22 mouse cellular contexts compared by ENCODE assay signal in genomic region chr5:36705390-36705789, GRCm38 (mm10). TPM values are rescaled to one million over a fixed set of nuclear protein-coding genes. Genes with fewer than 3 reads are reported as not detected.
A peak's percentile ranks its signal among the peaks of the same experiment; 100 is the strongest.
DNase-seq lines count a peak whose midpoint lies in the region; ATAC-seq and TF ChIP-seq lines count a peak whose summit lies in the region.
"Had no signal": no experiment of that assay in that cellular context is flagged by ENCODE, and none has a peak within 500 bp of the region (broad histone marks: within the 10 kb centered on the region; RNA-seq: fewer than 3 reads in every experiment).

No protein-coding gene starts in this region.

- TF ChIP-seq RAD21 in MEL (IDR thresholded peaks at IDR 0.05; ENCODE audit: low read depth, low read length), result no peak

- H3K9me3 ChIP-seq in forebrain, embryonic 11.5 days (ENCODE audit: control insufficient read depth, low read length), result no peaks in the 10 kb centered on the region
- H3K9me3 ChIP-seq in forebrain, embryonic 12.5 days, result no peaks in the 10 kb centered on the region
- no peaks in the 10 kb centered on the region for H3K9me3 ChIP-seq in hindbrain, postnatal 0 days (ENCODE audit: low read length)
- H3K9me3 ChIP-seq in hindbrain, embryonic 11.5 days (ENCODE audit: control insufficient read depth, low read length), result no peaks in the 10 kb centered on the region
- no peaks in the 10 kb centered on the region for H3K9me3 ChIP-seq in midbrain, postnatal 0 days (ENCODE audit: low read length)
- H3K9me3 ChIP-seq in midbrain, embryonic 16.5 days (replicated peaks; ENCODE audit: control insufficient read depth, low read length, poor library complexity, severe bottlenecking), result no peaks in the 10 kb centered on the region
- H3K9me3 ChIP-seq in MEL (replicated peaks; ENCODE audit: insufficient read depth, low read length), result no peaks in the 10 kb centered on the region
- H3K9me3 ChIP-seq: embryonic facial prominence, embryonic 10.5 days; embryonic facial prominence, embryonic 12.5 days; forebrain, embryonic 10.5 days had no signal

- no peak for TF ChIP-seq EP300 in MEL (IDR thresholded peaks at IDR 0.05; ENCODE audit: low read depth in 1 of 2, low read length in 2 of 2)

- H3K4me1 ChIP-seq in forebrain, embryonic 11.5 days (replicated peaks; ENCODE audit: control insufficient read depth, insufficient read depth, low read length), result no peaks in the 10 kb centered on the region
- no peaks in the 10 kb centered on the region for H3K4me1 ChIP-seq in forebrain, embryonic 12.5 days
- H3K4me1 ChIP-seq in hindbrain, postnatal 0 days (ENCODE audit: insufficient read depth, low read length), result no peaks in the 10 kb centered on the region
- H3K4me1 ChIP-seq in hindbrain, embryonic 11.5 days (replicated peaks; ENCODE audit: control insufficient read depth, insufficient read depth, low read length), result no peaks in the 10 kb centered on the region
- no peaks in the 10 kb centered on the region for H3K4me1 ChIP-seq in midbrain, postnatal 0 days (ENCODE audit: insufficient read depth, low read length)
- H3K4me1 ChIP-seq in midbrain, embryonic 16.5 days (ENCODE audit: control insufficient read depth, insufficient read depth, low read length), result no peaks in the 10 kb centered on the region
- peaks cover 12 to 32% of the 10 kb centered on the region in 2 experiments for H3K4me1 ChIP-seq in MEL (ENCODE audit: control insufficient read depth in 1 of 2, insufficient read depth in 2 of 2, low read length in 2 of 2)
- H3K4me1 ChIP-seq: embryonic facial prominence, embryonic 10.5 days; embryonic facial prominence, embryonic 12.5 days; forebrain, embryonic 10.5 days had no signal

- H3K36me3 ChIP-seq in forebrain, embryonic 11.5 days (ENCODE audit: control insufficient read depth, insufficient read depth, low read length), result no peaks in the 10 kb centered on the region
- H3K36me3 ChIP-seq in forebrain, embryonic 12.5 days (replicated peaks), result no peaks in the 10 kb centered on the region
- no peaks in the 10 kb centered on the region for H3K36me3 ChIP-seq in hindbrain, postnatal 0 days (ENCODE audit: insufficient read depth, low read length)
- H3K36me3 ChIP-seq in hindbrain, embryonic 11.5 days (ENCODE audit: control insufficient read depth, insufficient read depth, low read length), result no peaks in the 10 kb centered on the region
- H3K36me3 ChIP-seq in midbrain, postnatal 0 days (ENCODE audit: insufficient read depth, low read length), result no peaks in the 10 kb centered on the region
- H3K36me3 ChIP-seq in midbrain, embryonic 16.5 days (ENCODE audit: control insufficient read depth, insufficient read depth, low read length), result no peaks in the 10 kb centered on the region
- peaks cover 0 to 13% of the 10 kb centered on the region in 2 experiments; a peak in 2 of 4 replicates for H3K36me3 ChIP-seq in MEL (ENCODE audit: control insufficient read depth in 1 of 2, insufficient read depth in 2 of 2, low read length in 2 of 2)
- H3K36me3 ChIP-seq: embryonic facial prominence, embryonic 10.5 days; embryonic facial prominence, embryonic 12.5 days; forebrain, embryonic 10.5 days had no signal

- H3K9ac ChIP-seq in forebrain, embryonic 11.5 days (ENCODE audit: low read length), result no peak overlapping the region
- H3K9ac ChIP-seq in forebrain, embryonic 12.5 days, result no peak overlapping the region
- H3K9ac ChIP-seq in hindbrain, postnatal 0 days (replicated peaks; ENCODE audit: low read length), result no peak overlapping the region
- H3K9ac ChIP-seq in hindbrain, embryonic 11.5 days (ENCODE audit: low read depth, low read length), result no peak overlapping the region
- H3K9ac ChIP-seq in midbrain, postnatal 0 days (replicated peaks; ENCODE audit: low read length, poor library complexity, severe bottlenecking), result no peak overlapping the region
- no peak overlapping the region for H3K9ac ChIP-seq in midbrain, embryonic 16.5 days (ENCODE audit: low read depth, low read length)
- peak overlapping the region; percentile 42 for H3K9ac ChIP-seq in MEL (ENCODE audit: control insufficient read depth, low read depth, low read length, poor library complexity, severe bottlenecking)
- H3K9ac ChIP-seq: embryonic facial prominence, embryonic 12.5 days had no signal

- H3K4me2 ChIP-seq in forebrain, embryonic 11.5 days (ENCODE audit: low read depth, low read length, severe bottlenecking), result no peak overlapping the region
- no peak overlapping the region for H3K4me2 ChIP-seq in forebrain, embryonic 12.5 days
- no peak overlapping the region for H3K4me2 ChIP-seq in hindbrain, postnatal 0 days (ENCODE audit: low read depth, low read length)
- no peak overlapping the region for H3K4me2 ChIP-seq in hindbrain, embryonic 11.5 days (replicated peaks; ENCODE audit: low read depth, low read length)
- no peak overlapping the region for H3K4me2 ChIP-seq in midbrain, postnatal 0 days (ENCODE audit: low read depth, low read length, poor library complexity, severe bottlenecking)
- H3K4me2 ChIP-seq in midbrain, embryonic 16.5 days (ENCODE audit: low read length), result no peak overlapping the region
- H3K4me2 ChIP-seq: embryonic facial prominence, embryonic 12.5 days had no signal

- ATAC-seq in forebrain, embryonic 11.5 days (replicated peaks; ENCODE audit: low FRiP score), result no peak
- no peak for ATAC-seq in forebrain, embryonic 12.5 days (ENCODE audit: low FRiP score)
- ATAC-seq in hindbrain, postnatal 0 days, result peak; percentile 67; the same call in 1 of the 2 replicates
- ATAC-seq in hindbrain, embryonic 11.5 days (ENCODE audit: low FRiP score), result no peak
- ATAC-seq in midbrain, postnatal 0 days (ENCODE audit: low FRiP score), result no peak
- no peak for ATAC-seq in midbrain, embryonic 16.5 days
- no peak for ATAC-seq in erythroid progenitor cell, adult 5-6 weeks (replicated peaks; ENCODE audit: low FRiP score, poor library complexity, severe bottlenecking)
- ATAC-seq: activated CD4-positive, CD25-positive, alpha-beta regulatory T cell, adult 4 months; forebrain, embryonic 14.5 days; forebrain, embryonic 16.5 days; Patski had no signal

- 85% methylated on average over 5 of the region's 5 CpGs for WGBS in forebrain, embryonic 11.5 days
- 90% methylated on average over 5 of the region's 5 CpGs for WGBS in forebrain, embryonic 12.5 days
- WGBS in hindbrain, postnatal 0 days, result 56% methylated on average over 5 of the region's 5 CpGs
- 82% methylated on average over 5 of the region's 5 CpGs for WGBS in hindbrain, embryonic 11.5 days
- WGBS in midbrain, postnatal 0 days, result 80% methylated on average over 5 of the region's 5 CpGs
- WGBS in midbrain, embryonic 16.5 days, result 83% methylated on average over 5 of the region's 5 CpGs

- peak; percentile 44 for DNase-seq in forebrain, embryonic 11.5 days (ENCODE audit: low spot score)
- DNase-seq in hindbrain, postnatal 0 days (ENCODE audit: low spot score), result peak; percentile 16
- no peak for DNase-seq in hindbrain, embryonic 11.5 days (ENCODE audit: low spot score)
- DNase-seq in midbrain, postnatal 0 days (ENCODE audit: low spot score), result peak; percentile 19
- no peak for DNase-seq in MEL (ENCODE audit: low read depth, low spot score)
- DNase-seq: adrenal gland, adult 8-10 months; adrenal gland, postnatal 14 days; adrenal gland, postnatal 36 days; cerebellum, adult 18-20 months; cerebellum, adult 8-10 months; cerebellum, adult 9-11 months; cerebellum, postnatal 14 days had no signal

- no peak overlapping the region for H3K4me3 ChIP-seq in forebrain, embryonic 11.5 days (ENCODE audit: low read depth, low read length)
- H3K4me3 ChIP-seq in forebrain, embryonic 12.5 days (replicated peaks), result no peak overlapping the region
- H3K4me3 ChIP-seq in hindbrain, postnatal 0 days (ENCODE audit: low read length), result no peak overlapping the region
- no peak overlapping the region for H3K4me3 ChIP-seq in hindbrain, embryonic 11.5 days (ENCODE audit: low read depth, low read length)
- H3K4me3 ChIP-seq in midbrain, postnatal 0 days (ENCODE audit: low read depth, low read length), result no peak overlapping the region
- no peak overlapping the region for H3K4me3 ChIP-seq in midbrain, embryonic 16.5 days (ENCODE audit: low read depth, low read length)
- peak overlapping the region in 1 of 2 experiments; percentile 13; a peak in 2 of 4 replicates for H3K4me3 ChIP-seq in MEL (ENCODE audit: control insufficient read depth in 1 of 2, insufficient read depth in 1 of 2, low read depth in 2 of 2, low read length in 2 of 2)
- H3K4me3 ChIP-seq: embryonic facial prominence, embryonic 10.5 days; embryonic facial prominence, embryonic 12.5 days; forebrain, embryonic 10.5 days had no signal

- no peaks in the 10 kb centered on the region for H3K27me3 ChIP-seq in forebrain, embryonic 11.5 days (ENCODE audit: control insufficient read depth, insufficient read depth, low read length)
- H3K27me3 ChIP-seq in forebrain, embryonic 12.5 days, result no peaks in the 10 kb centered on the region
- H3K27me3 ChIP-seq in hindbrain, postnatal 0 days (ENCODE audit: insufficient read depth, low read length), result no peaks in the 10 kb centered on the region
- no peaks in the 10 kb centered on the region for H3K27me3 ChIP-seq in hindbrain, embryonic 11.5 days (ENCODE audit: control insufficient read depth, insufficient read depth, low read length)
- H3K27me3 ChIP-seq in midbrain, postnatal 0 days (ENCODE audit: insufficient read depth, low read length), result no peaks in the 10 kb centered on the region
- no peaks in the 10 kb centered on the region for H3K27me3 ChIP-seq in midbrain, embryonic 16.5 days (ENCODE audit: control insufficient read depth, insufficient read depth, low read depth, low read length)
- no peaks in the 10 kb centered on the region for H3K27me3 ChIP-seq in MEL (ENCODE audit: control insufficient read depth in 1 of 2, insufficient read depth in 2 of 2, low read length in 2 of 2)
- H3K27me3 ChIP-seq: embryonic facial prominence, embryonic 12.5 days; Patski had no signal

- H3K27ac ChIP-seq in forebrain, embryonic 11.5 days (ENCODE audit: low read depth, low read length), result no peak overlapping the region
- H3K27ac ChIP-seq in forebrain, embryonic 12.5 days, result no peak overlapping the region
- no peak overlapping the region for H3K27ac ChIP-seq in hindbrain, postnatal 0 days
- no peak overlapping the region for H3K27ac ChIP-seq in hindbrain, embryonic 11.5 days (ENCODE audit: low read depth, low read length)
- H3K27ac ChIP-seq in midbrain, postnatal 0 days (ENCODE audit: low read depth, low read length), result no peak overlapping the region
- H3K27ac ChIP-seq in midbrain, embryonic 16.5 days (ENCODE audit: low read length), result no peak overlapping the region
- H3K27ac ChIP-seq in MEL (ENCODE audit: control insufficient read depth, low read depth, low read length), result peak overlapping the region; percentile 52
- H3K27ac ChIP-seq: embryonic facial prominence, embryonic 10.5 days; embryonic facial prominence, embryonic 12.5 days; forebrain, embryonic 10.5 days had no signal

- TF ChIP-seq CTCF in hindbrain, postnatal 0 days (IDR thresholded peaks at IDR 0.05; ENCODE audit: low read depth), result no peak
- no peak for TF ChIP-seq CTCF in midbrain, postnatal 0 days (IDR thresholded peaks at IDR 0.05)
- no peak for TF ChIP-seq CTCF in MEL (IDR thresholded peaks at IDR 0.05 in 2 of 3, conservative IDR thresholded peaks at IDR 0.05 in 1 of 3; ENCODE audit: control insufficient read depth in 1 of 3, insufficient read depth in 1 of 3, low read depth in 2 of 3, low read length in 3 of 3, poor library complexity in 1 of 3, severe bottlenecking in 1 of 3)

- no peak for TF ChIP-seq POLR2A in MEL (IDR thresholded peaks at IDR 0.05; ENCODE audit: control insufficient read depth in 1 of 2, insufficient read depth in 1 of 2, low read depth in 1 of 2, low read length in 2 of 2, poor library complexity in 1 of 2)

- no peaks in the 10 kb centered on the region for H3K79me2 ChIP-seq in MEL (ENCODE audit: control insufficient read depth, insufficient read depth, low read length, poor library complexity)

RNA-seq across cellular contexts. Expression of gene D5Ertd579e, which starts 9.6 kb away (rescaled TPM):
- 39.9 and 41.9 TPM in 2 replicates for polyA plus RNA-seq in forebrain, embryonic 11.5 days (2014; fragmentation: Nextera tagmentation; extraction: Ambion mirVana)
- polyA plus RNA-seq in forebrain, embryonic 12.5 days (2016; fragmentation: Nextera tagmentation; extraction: Ambion mirVana), result 44.2 and 46.6 TPM in 2 replicates
- 56.2 and 64.6 TPM in 2 replicates for total RNA-seq in hindbrain, postnatal 0 days (2014; rRNA removed)
- 31.0 and 32.2 TPM in 2 replicates for polyA plus RNA-seq in hindbrain, postnatal 0 days (2015; fragmentation: Nextera tagmentation; extraction: Ambion mirVana)
- 34.4 and 35.4 TPM in 2 replicates for polyA plus RNA-seq in hindbrain, embryonic 11.5 days (2014; fragmentation: Nextera tagmentation; extraction: Ambion mirVana)
- 71.1 and 93.4 TPM in 2 replicates for total RNA-seq in midbrain, postnatal 0 days (2014; rRNA removed)
- 29.2 and 34.2 TPM in 2 replicates for polyA plus RNA-seq in midbrain, postnatal 0 days (2015; fragmentation: Nextera tagmentation; extraction: Ambion mirVana)
- polyA plus RNA-seq in midbrain, embryonic 16.5 days (2015; fragmentation: Nextera tagmentation; extraction: Ambion mirVana), result 40.6 and 43.5 TPM in 2 replicates
- 15.9 and 18.9 TPM in 2 replicates for total RNA-seq in MEL (2012; rRNA removed)
- polyA plus RNA-seq in MEL (2012; ENCODE audit: insufficient read depth in 1 of 2, insufficient read length in 2 of 2, low read depth in 1 of 2, low replicate concordance in 2 of 2, missing spikeins in 1 of 2), result 10 to 100 TPM in 1 of 2 experiments, not detected in 1; 31.1 TPM
- total RNA-seq in erythroid progenitor cell, adult 5-6 weeks (2015; ENCODE audit: low replicate concordance), result 139 and 143 TPM in 2 replicates
- total RNA-seq in erythroid progenitor cell, adult 5-6 weeks (2017; ENCODE audit: low replicate concordance), result 235 and 242 TPM in 2 replicates

RNA-seq across cellular contexts. Expression of gene Bloc1s4, which starts 43.1 kb away (rescaled TPM):
- polyA plus RNA-seq in forebrain, embryonic 11.5 days (2014; fragmentation: Nextera tagmentation; extraction: Ambion mirVana), result 22.9 and 25.6 TPM in 2 replicates
- polyA plus RNA-seq in forebrain, embryonic 12.5 days (2016; fragmentation: Nextera tagmentation; extraction: Ambion mirVana), result 25.3 TPM in 2 replicates
- total RNA-seq in hindbrain, postnatal 0 days (2014; rRNA removed), result 19.7 and 29.1 TPM in 2 replicates
- polyA plus RNA-seq in hindbrain, postnatal 0 days (2015; fragmentation: Nextera tagmentation; extraction: Ambion mirVana), result 28.9 and 32.0 TPM in 2 replicates
- polyA plus RNA-seq in hindbrain, embryonic 11.5 days (2014; fragmentation: Nextera tagmentation; extraction: Ambion mirVana), result 21.0 and 24.4 TPM in 2 replicates
- total RNA-seq in midbrain, postnatal 0 days (2014; rRNA removed), result 21.5 and 39.8 TPM in 2 replicates
- 30.1 and 30.2 TPM in 2 replicates for polyA plus RNA-seq in midbrain, postnatal 0 days (2015; fragmentation: Nextera tagmentation; extraction: Ambion mirVana)
- 29.0 and 29.3 TPM in 2 replicates for polyA plus RNA-seq in midbrain, embryonic 16.5 days (2015; fragmentation: Nextera tagmentation; extraction: Ambion mirVana)
- 27.9 and 32.9 TPM in 2 replicates for total RNA-seq in MEL (2012; rRNA removed)
- 10 to 100 TPM in 1 of 2 experiments, not detected in 1; 29.8 TPM for polyA plus RNA-seq in MEL (2012; ENCODE audit: insufficient read depth in 1 of 2, insufficient read length in 2 of 2, low read depth in 1 of 2, low replicate concordance in 2 of 2, missing spikeins in 1 of 2)
- 5.0 and 10.5 TPM in 2 replicates for total RNA-seq in erythroid progenitor cell, adult 5-6 weeks (2015; ENCODE audit: low replicate concordance)
- total RNA-seq in erythroid progenitor cell, adult 5-6 weeks (2017; ENCODE audit: low replicate concordance), result 7.9 and 13.1 TPM in 2 replicates

Comparison
In these comparisons a context has a peak if more than half of its experiments do, and no peak if none do; other contexts are left out.
1. DNase-seq: peak in forebrain, embryonic 11.5 days (single experiment), hindbrain, postnatal 0 days (single experiment) and midbrain, postnatal 0 days (single experiment); none in hindbrain, embryonic 11.5 days (single experiment) and MEL (single experiment).